Mouse (Mus musculus): ENCODE data around the gene Hsd3b7.

DNA sequence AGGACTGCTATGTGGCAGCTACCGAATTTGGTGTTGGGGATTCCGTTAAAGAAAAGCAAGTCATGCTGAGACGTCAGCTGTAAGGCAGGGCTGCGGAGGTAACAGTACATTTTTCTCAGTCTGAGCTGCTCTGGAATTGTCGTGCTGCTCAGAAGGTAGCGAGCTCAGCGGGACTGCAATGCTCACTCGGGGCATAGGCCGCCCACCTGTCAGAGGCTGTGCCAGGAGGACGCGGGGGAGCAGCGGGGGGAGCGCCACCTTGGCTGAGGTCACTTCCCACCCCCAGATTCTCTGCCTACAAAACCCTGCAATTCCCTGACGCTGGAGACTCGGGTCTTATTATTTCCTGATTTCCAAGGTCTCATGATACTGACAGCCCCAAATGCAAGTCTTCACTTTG lies 40.5 kb downstream of the Hsd3b7 start:
- TF ChIP-seq CTCF (IDR thresholded peaks at IDR 0.05; ENCODE audit: low read depth) (no peak), EP300 (IDR thresholded peaks at IDR 0.05; ENCODE audit: low read depth) (no peak)

Data from heart, postnatal 0 days (tissue).